Mouse (Mus musculus) MEL (cell line): ENCODE measurements around the gene Ppard. TPM values are rescaled to one million over a fixed set of nuclear protein-coding genes. Genes with fewer than 3 reads are reported as not detected.

ENCODE experiments used
- DNase-seq: peaks from one replicate; pipeline ENCODE4 v3.0.0; 2011; ENCODE audit warnings: low read depth, low spot score
- H3K27ac ChIP-seq: 2 replicates; pipeline ENCODE4 v1.5.1; 2012; ENCODE audit warnings: low read depth, mild to moderate bottlenecking, control low read depth, low read length, moderate library complexity; ENCODE audit not compliant: control insufficient read depth
- H3K27me3 ChIP-seq, 2 experiments: fragments of 150-350 bp in 1 of 2; sonication (generic) in 1 of 2; 2 replicates each; pipeline ENCODE4 v1.6.1; 2012; ENCODE audit warnings: low read length in 2 of 2, mild to moderate bottlenecking in 2 of 2, improper control_type of control experiment in 1 of 2, moderate library complexity in 1 of 2; ENCODE audit not compliant: insufficient read depth in 2 of 2, control insufficient read depth in 1 of 2
- H3K36me3 ChIP-seq, 2 experiments: 2 replicates each; pipeline ENCODE4 v1.6.1; 2012 to 2014; ENCODE audit warnings: low read length in 2 of 2, improper control_type of control experiment in 1 of 2, inconsistent platforms in 1 of 2, mild to moderate bottlenecking in 1 of 2; ENCODE audit not compliant: insufficient read depth in 2 of 2, control insufficient read depth in 1 of 2
- H3K4me1 ChIP-seq, 2 experiments: fragments of 150-350 bp in 1 of 2; sonication (generic) in 1 of 2; 2 replicates each; pipeline ENCODE4 v1.6.1; 2012; ENCODE audit warnings: low read length in 2 of 2, improper control_type of control experiment in 1 of 2, mild to moderate bottlenecking in 1 of 2; ENCODE audit not compliant: insufficient read depth in 2 of 2, control insufficient read depth in 1 of 2
- H3K4me3 ChIP-seq, 2 experiments: fragments of 150-350 bp in 1 of 2; sonication (generic) in 1 of 2; 2 replicates each; pipeline ENCODE4 v1.5.1; 2012; ENCODE audit warnings: low read depth in 2 of 2, low read length in 2 of 2, mild to moderate bottlenecking in 2 of 2, moderate library complexity in 2 of 2, control low read depth in 1 of 2, improper control_type of control experiment in 1 of 2; ENCODE audit not compliant: control insufficient read depth in 1 of 2, insufficient read depth in 1 of 2
- H3K79me2 ChIP-seq: 2 replicates; pipeline ENCODE4 v1.6.1; 2012; ENCODE audit warnings: mild to moderate bottlenecking, low read length, moderate library complexity; ENCODE audit not compliant: control insufficient read depth, poor library complexity, insufficient read depth
- H3K9ac ChIP-seq: 2 replicates; pipeline ENCODE4 v1.6.1; 2012; ENCODE audit warnings: low read depth, mild to moderate bottlenecking, control low read depth, low read length, moderate library complexity; ENCODE audit not compliant: control insufficient read depth, poor library complexity, severe bottlenecking
- H3K9me3 ChIP-seq: fragments of 150-350 bp; sonication (generic); replicated peaks from 2 replicates; pipeline ENCODE4 v1.6.1; 2012; ENCODE audit warnings: mild to moderate bottlenecking, low read length, improper control_type of control experiment, moderate library complexity; ENCODE audit not compliant: insufficient read depth
- CHD2 ChIP-seq: IDR thresholded peaks from 2 replicates; pipeline ENCODE4 v1.6.1; 2011; ENCODE audit warnings: low read length, improper control_type of control experiment
- CTCF ChIP-seq, 3 experiments: IDR thresholded peaks in 2 of 3; conservative IDR thresholded peaks in 1 of 3; 2 replicates each; pipeline ENCODE4 v1.5.1; 2011 to 2012; ENCODE audit warnings: low read length in 3 of 3, low read depth in 2 of 3, mild to moderate bottlenecking in 2 of 3, improper control_type of control experiment in 1 of 3, inconsistent platforms in 1 of 3, mixed read lengths in 1 of 3, moderate library complexity in 1 of 3; ENCODE audit not compliant: control insufficient read depth in 1 of 3, insufficient read depth in 1 of 3, poor library complexity in 1 of 3, severe bottlenecking in 1 of 3
- E2F4 ChIP-seq: IDR thresholded peaks from 2 replicates; pipeline ENCODE4 v1.6.1; 2011; ENCODE audit warnings: low read depth, low read length, improper control_type of control experiment, borderline replicate concordance
- ELF1 ChIP-seq: IDR thresholded peaks from 2 replicates; pipeline ENCODE4 v1.6.1; 2014; ENCODE audit warnings: low read depth, mild to moderate bottlenecking, inconsistent platforms, low read length, improper control_type of control experiment, moderate library complexity
- EP300 ChIP-seq, 2 experiments: IDR thresholded peaks; 2 replicates each; pipeline ENCODE4 v1.6.1; 2011; ENCODE audit warnings: improper control_type of control experiment in 2 of 2, low read length in 2 of 2, low read depth in 1 of 2, mild to moderate bottlenecking in 1 of 2
- ETS1 ChIP-seq: IDR thresholded peaks from 2 replicates; pipeline ENCODE4 v1.6.1; 2012; ENCODE audit warnings: low read depth, mild to moderate bottlenecking, inconsistent platforms, low read length, improper control_type of control experiment, moderate library complexity
- GATA1 ChIP-seq: IDR thresholded peaks from 2 replicates; pipeline ENCODE4 v1.6.1; 2011; ENCODE audit warnings: low read depth, low read length, improper control_type of control experiment
- HCFC1 ChIP-seq: IDR thresholded peaks from 2 replicates; pipeline ENCODE4 v1.6.1; 2012; ENCODE audit warnings: low read depth, mild to moderate bottlenecking, inconsistent platforms, low read length, improper control_type of control experiment, moderate library complexity
- JUND ChIP-seq: IDR thresholded peaks from 2 replicates; pipeline ENCODE4 v1.6.1; 2011; ENCODE audit warnings: low read depth, mild to moderate bottlenecking, improper control_type of control experiment, low read length
- KAT2A ChIP-seq: conservative IDR thresholded peaks from 2 replicates; pipeline ENCODE4 v1.6.1; 2012; ENCODE audit warnings: low read depth, low read length, improper control_type of control experiment, inconsistent platforms
- MAFK ChIP-seq: IDR thresholded peaks from 2 replicates; pipeline ENCODE4 v1.6.1; 2011; ENCODE audit warnings: low read depth, mild to moderate bottlenecking, low read length, improper control_type of control experiment, borderline replicate concordance
- MAX ChIP-seq: IDR thresholded peaks from 2 replicates; pipeline ENCODE4 v1.6.1; 2011; ENCODE audit warnings: low read length, improper control_type of control experiment
- MAZ ChIP-seq: IDR thresholded peaks from 2 replicates; pipeline ENCODE4 v1.6.1; 2012; ENCODE audit warnings: low read depth, mild to moderate bottlenecking, inconsistent platforms, low read length, improper control_type of control experiment
- MEF2A ChIP-seq: IDR thresholded peaks from 2 replicates; pipeline ENCODE4 v1.6.1; 2014; ENCODE audit warnings: low read depth, mild to moderate bottlenecking, inconsistent platforms, low read length, improper control_type of control experiment; ENCODE audit not compliant: poor library complexity, insufficient replicate concordance, severe bottlenecking; ENCODE audit errors: extremely low read depth
- MXI1 ChIP-seq: IDR thresholded peaks from 2 replicates; pipeline ENCODE4 v1.6.1; 2011; ENCODE audit warnings: mild to moderate bottlenecking, low read depth, low read length, improper control_type of control experiment
- NELFE ChIP-seq: IDR thresholded peaks from 2 replicates; pipeline ENCODE4 v1.6.1; 2011; ENCODE audit warnings: low read depth, low read length, improper control_type of control experiment
- NRF1 ChIP-seq: IDR thresholded peaks from 2 replicates; pipeline ENCODE4 v1.6.1; 2014; ENCODE audit warnings: low read depth, mild to moderate bottlenecking, inconsistent platforms, low read length, improper control_type of control experiment, moderate library complexity; ENCODE audit not compliant: poor library complexity, insufficient read depth, severe bottlenecking
- POLR2A ChIP-seq, 2 experiments: IDR thresholded peaks; 2 replicates each; pipeline ENCODE4 v1.6.1; 2011 to 2012; ENCODE audit warnings: low read length in 2 of 2, mild to moderate bottlenecking in 2 of 2, control low read depth in 1 of 2, improper control_type of control experiment in 1 of 2, low read depth in 1 of 2, moderate library complexity in 1 of 2; ENCODE audit not compliant: control insufficient read depth in 1 of 2, insufficient read depth in 1 of 2, poor library complexity in 1 of 2
- POLR2AphosphoS2 ChIP-seq: IDR thresholded peaks from 2 replicates; pipeline ENCODE4 v1.6.1; 2011; ENCODE audit warnings: low read length, improper control_type of control experiment
- RAD21 ChIP-seq: IDR thresholded peaks from 2 replicates; pipeline ENCODE4 v1.6.1; 2011; ENCODE audit warnings: mild to moderate bottlenecking, low read depth, low read length, improper control_type of control experiment
- RCOR1 ChIP-seq: IDR thresholded peaks from 2 replicates; pipeline ENCODE4 v1.6.1; 2012; ENCODE audit warnings: low read depth, mild to moderate bottlenecking, inconsistent platforms, low read length, improper control_type of control experiment
- SMC3 ChIP-seq: IDR thresholded peaks from 2 replicates; pipeline ENCODE4 v1.6.1; 2011; ENCODE audit warnings: low read depth, low read length, improper control_type of control experiment
- TAL1 ChIP-seq: IDR thresholded peaks from 2 replicates; pipeline ENCODE4 v1.6.1; 2012; ENCODE audit warnings: mild to moderate bottlenecking, inconsistent platforms, low read length, moderate library complexity, mixed read lengths
- TCF12 ChIP-seq: IDR thresholded peaks from 2 replicates; pipeline ENCODE4 v1.6.1; 2014; ENCODE audit warnings: low read depth, mild to moderate bottlenecking, inconsistent platforms, low read length, improper control_type of control experiment, moderate library complexity
- USF1 ChIP-seq: IDR thresholded peaks from 2 replicates; pipeline ENCODE4 v1.6.1; 2014; ENCODE audit warnings: low read depth, mild to moderate bottlenecking, inconsistent platforms, low read length, improper control_type of control experiment, moderate library complexity
- USF2 ChIP-seq, 2 experiments: IDR thresholded peaks; 2 replicates each; pipeline ENCODE4 v1.6.1; 2011 to 2012; ENCODE audit warnings: improper control_type of control experiment in 2 of 2, low read length in 2 of 2, borderline replicate concordance in 1 of 2, inconsistent platforms in 1 of 2, low read depth in 1 of 2, mild to moderate bottlenecking in 1 of 2; ENCODE audit not compliant: insufficient read depth in 1 of 2
- ZC3H11A ChIP-seq: IDR thresholded peaks from 2 replicates; pipeline ENCODE4 v1.6.1; 2012; ENCODE audit warnings: low read depth, mild to moderate bottlenecking, inconsistent platforms, low read length, improper control_type of control experiment
- ZKSCAN1 ChIP-seq: IDR thresholded peaks from 2 replicates; pipeline ENCODE4 v1.6.1; 2012; ENCODE audit warnings: low read depth, mild to moderate bottlenecking, inconsistent platforms, low read length, improper control_type of control experiment, moderate library complexity
- ZNF384 ChIP-seq: IDR thresholded peaks from 2 replicates; pipeline ENCODE4 v1.6.1; 2012; ENCODE audit warnings: low read depth, mild to moderate bottlenecking, inconsistent platforms, low read length, improper control_type of control experiment
- polyA plus RNA-seq, 2 experiments: library from polyadenylated mRNA; stranded (reverse) in 1 of 2; unstranded in 1 of 2; fragments of >175 nt in 1 of 2; fragments of >200 nt in 1 of 2; gene quantifications; 2 replicates each; pipeline versions ENCODE4 v1.2.1 to v1.2.4; 2012; ENCODE audit warnings: low replicate concordance in 2 of 2, low read depth in 1 of 2; ENCODE audit not compliant: insufficient read length in 2 of 2, insufficient read depth in 1 of 2, missing spikeins in 1 of 2
- total RNA-seq: library from RNA; depleted of rRNA; stranded (reverse); fragments of 300-350 nt; gene quantifications from 2 replicates; pipeline ENCODE4 v1.2.3, GENCODE M21; 2012

Ppard gene
- total and polyA plus RNA-seq, 3 experiments, result 3.5 to 12.7 TPM; not detected in 1

DNA sequence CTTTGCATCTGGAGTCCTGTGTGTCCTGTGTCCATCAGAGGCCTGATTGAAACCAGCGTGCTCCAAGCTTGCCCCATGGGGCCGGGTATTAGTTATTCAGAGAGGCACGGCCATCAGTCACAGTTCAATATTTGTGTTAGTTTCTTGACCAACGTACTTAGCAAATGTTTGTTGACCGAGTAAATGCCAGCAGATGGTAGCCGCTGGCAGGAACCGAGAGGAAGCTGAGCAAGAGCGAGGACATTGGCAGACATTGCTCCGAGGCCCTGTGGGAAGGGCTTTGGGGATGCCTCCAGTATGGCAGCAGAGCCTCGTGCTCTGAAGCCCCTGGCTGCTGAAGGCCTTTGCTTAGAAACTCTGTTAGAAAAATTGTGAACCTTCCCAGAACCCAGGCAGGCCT, 45.2 kb downstream of the Ppard start:
- H3K9me3 ChIP-seq, result no peaks in the 10 kb centered on the region
- H3K36me3 ChIP-seq, result peaks cover 0 to 2% of the 10 kb centered on the region in 2 experiments; a peak in 1 of 4 replicates
- no peak for DNase-seq
- H3K27me3 ChIP-seq, result no peaks in the 10 kb centered on the region
- no peak overlapping the region for H3K4me3 ChIP-seq
- H3K9ac ChIP-seq, result no peak overlapping the region
- no peak for TF ChIP-seq NRF1
- no peak for TF ChIP-seq E2F4
- no peak for TF ChIP-seq ZNF384
- TF ChIP-seq JUND, result no peak
- no peak for TF ChIP-seq HCFC1
- no peak for TF ChIP-seq CTCF (IDR thresholded peaks at IDR 0.05 in 2 of 3, conservative IDR thresholded peaks at IDR 0.05 in 1 of 3; ENCODE audit: control insufficient read depth in 1 of 3, insufficient read depth in 1 of 3, low read depth in 2 of 3, low read length in 3 of 3, poor library complexity in 1 of 3, severe bottlenecking in 1 of 3)
- no peak for TF ChIP-seq RCOR1
- no peak for TF ChIP-seq USF2 (IDR thresholded peaks at IDR 0.05; ENCODE audit: borderline replicate concordance in 1 of 2, insufficient read depth in 1 of 2, low read depth in 1 of 2, low read length in 2 of 2)
- TF ChIP-seq ETS1, result no peak
- no peak for TF ChIP-seq POLR2AphosphoS2
- no peak for TF ChIP-seq MAZ
- TF ChIP-seq ZC3H11A, result no peak
- no peak for TF ChIP-seq MEF2A
- no peak for TF ChIP-seq MAX
- TF ChIP-seq MXI1, result no peak
- TF ChIP-seq, all 39 proteins: peak for 0
- Histone ChIP-seq H3K27ac (no peak overlapping the region), H3K79me2 (no peaks in the 10 kb centered on the region), H3K4me1 (peaks cover 2 to 9% of the 10 kb centered on the region in 2 experiments; a peak in 2 of 4 replicates)

- no peaks in the 10 kb centered on the region for H3K27me3 ChIP-seq
- no peaks in the 10 kb centered on the region for H3K9me3 ChIP-seq
- DNase-seq, result peak; percentile 59
- no peak overlapping the region for H3K4me3 ChIP-seq
- peak; percentile 31; the same call in 1 of the 2 replicates for TF ChIP-seq MAX
- TF ChIP-seq TCF12, result no peak
- no peak for TF ChIP-seq E2F4
- TF ChIP-seq POLR2AphosphoS2, result no peak
- no peak for TF ChIP-seq POLR2A (IDR thresholded peaks at IDR 0.05; ENCODE audit: control insufficient read depth in 1 of 2, insufficient read depth in 1 of 2, low read depth in 1 of 2, low read length in 2 of 2, poor library complexity in 1 of 2)
- TF ChIP-seq ETS1, result no peak
- no peak for TF ChIP-seq SMC3
- no peak for TF ChIP-seq KAT2A
- TF ChIP-seq USF2 (IDR thresholded peaks at IDR 0.05; ENCODE audit: borderline replicate concordance in 1 of 2, insufficient read depth in 1 of 2, low read depth in 1 of 2, low read length in 2 of 2), result no peak
- TF ChIP-seq TAL1, result peak; percentile 49; the same call in 1 of the 2 replicates
- no peak for TF ChIP-seq ZKSCAN1
- TF ChIP-seq RAD21, result no peak
- TF ChIP-seq ZNF384, result no peak
- TF ChIP-seq ELF1, result no peak
- no peak for TF ChIP-seq CTCF (IDR thresholded peaks at IDR 0.05 in 2 of 3, conservative IDR thresholded peaks at IDR 0.05 in 1 of 3; ENCODE audit: control insufficient read depth in 1 of 3, insufficient read depth in 1 of 3, low read depth in 2 of 3, low read length in 3 of 3, poor library complexity in 1 of 3, severe bottlenecking in 1 of 3)
- TF ChIP-seq CHD2, result no peak
- peak; percentile 13; the same call in 1 of the 2 replicates for TF ChIP-seq USF1
- TF ChIP-seq EP300 (IDR thresholded peaks at IDR 0.05; ENCODE audit: low read depth in 1 of 2, low read length in 2 of 2), result peak in 1 of 2 experiments; percentile 27; a peak in 1 of 4 replicates
- no peak for TF ChIP-seq MAFK
- TF ChIP-seq NELFE, result no peak
- no peak for TF ChIP-seq GATA1
- no peak overlapping the region for H3K27ac ChIP-seq
- H3K9ac ChIP-seq, result no peak overlapping the region
- peaks cover 0 to 2% of the 10 kb centered on the region in 2 experiments; a peak in 1 of 4 replicates for H3K36me3 ChIP-seq
- no peaks in the 10 kb centered on the region for H3K79me2 ChIP-seq
- peaks cover 0 to 9% of the 10 kb centered on the region in 2 experiments; a peak in 2 of 4 replicates for H3K4me1 ChIP-seq
Measured at GRCm38 (mm10) chr17:28278156-28278555, 45.7 kb downstream of the Ppard start.
